Comparison of ENCODE assay signal across 10 mouse cellular contexts in genomic region chr11:116571767-116572679, GRCm38 (mm10). TPM values are rescaled to one million over a fixed set of nuclear protein-coding genes. Genes with fewer than 3 reads are reported as not detected.
DNase-seq lines count a peak whose midpoint lies in the region; ATAC-seq and TF ChIP-seq lines count a peak whose summit lies in the region.
"Had no signal": no experiment of that assay in that cellular context is flagged by ENCODE, and none has a peak within 500 bp of the region (broad histone marks: within the 10 kb centered on the region; RNA-seq: fewer than 3 reads in every experiment).

No protein-coding gene starts in this region.

- no peaks in the 10 kb centered on the region for H3K9me3 ChIP-seq in hindbrain, embryonic 14.5 days (ENCODE audit: control insufficient read depth, low read length)
- H3K9me3 ChIP-seq: lung, embryonic 15.5 days had no signal

- WGBS in lung, adult 2 months: 57% methylated on average over 19 of the region's 19 CpGs
- WGBS in hindbrain, embryonic 14.5 days: 85% methylated on average over 19 of the region's 19 CpGs

- TF ChIP-seq POLR2A in lung, adult 2 months (IDR thresholded peaks at IDR 0.05; ENCODE audit: borderline replicate concordance, extremely low read depth, low read depth, low read length): no peak

- intact Hi-C loops in heart, postnatal 14 days (cut with DNase I): no loop called here

- no peaks in the 10 kb centered on the region for H3K27me3 ChIP-seq in hindbrain, embryonic 14.5 days (ENCODE audit: control insufficient read depth, insufficient read depth, low read length)
- H3K27me3 ChIP-seq: lung, embryonic 15.5 days had no signal

- H3K4me2 ChIP-seq in hindbrain, embryonic 14.5 days (replicated peaks): no peak overlapping the region
- H3K4me2 ChIP-seq: lung, embryonic 15.5 days had no signal

- H3K27ac ChIP-seq in brown adipose tissue, adult 24 weeks (replicated peaks; ENCODE audit: low read depth, low read length): peak overlapping the region; percentile 60
- H3K27ac ChIP-seq in hindbrain, embryonic 14.5 days: no peak overlapping the region

- H3K4me3 ChIP-seq in lung, adult 2 months (replicated peaks; ENCODE audit: extremely low read depth, low read depth, low read length): no peak overlapping the region
- H3K4me3 ChIP-seq in brown adipose tissue, adult 24 weeks (ENCODE audit: insufficient read depth, low read depth, low read length): no peak overlapping the region
- no peak overlapping the region for H3K4me3 ChIP-seq in hindbrain, embryonic 14.5 days (replicated peaks; ENCODE audit: low read length)
- H3K4me3 ChIP-seq: lung, embryonic 15.5 days had no signal

- peaks cover 4% of the 10 kb centered on the region for H3K4me1 ChIP-seq in lung, adult 2 months (ENCODE audit: control insufficient read depth, insufficient read depth, low read length)
- peaks cover 25% of the 10 kb centered on the region for H3K4me1 ChIP-seq in brown adipose tissue, adult 24 weeks (ENCODE audit: control insufficient read depth, insufficient read depth, insufficient read length, low read length)
- peaks cover 44% of the 10 kb centered on the region for H3K4me1 ChIP-seq in hindbrain, embryonic 14.5 days (replicated peaks; ENCODE audit: control insufficient read depth, insufficient read depth, low read length)

- no peaks in the 10 kb centered on the region for H3K36me3 ChIP-seq in hindbrain, embryonic 14.5 days (replicated peaks; ENCODE audit: control insufficient read depth, insufficient read depth)
- H3K36me3 ChIP-seq: lung, embryonic 15.5 days had no signal

- no peak overlapping the region for H3K9ac ChIP-seq in hindbrain, embryonic 14.5 days
- H3K9ac ChIP-seq: lung, embryonic 15.5 days had no signal

- no peak for TF ChIP-seq CTCF in lung, adult 2 months (IDR thresholded peaks at IDR 0.05; ENCODE audit: insufficient read depth, low read length)

- DNase-seq in lung, postnatal 25 days (ENCODE audit: low spot score): peak; percentile 36
- DNase-seq in lung, adult 2 months: no peak
- DNase-seq in heart, postnatal 14 days: peak; percentile 27 to 55
- DNase-seq in spleen, postnatal 4 days (ENCODE audit: low spot score in 2 of 2): peak; percentile 85 to 87
- no peak for DNase-seq in thymus, postnatal 36 days
- no peak for DNase-seq in layer of hippocampus, postnatal 10 days (ENCODE audit: low spot score in 2 of 2)
- no peak for DNase-seq in hindbrain, embryonic 14.5 days (ENCODE audit: low spot score)
- DNase-seq: gastrocnemius, postnatal 14 days had no signal

- no peak for ATAC-seq in hindbrain, embryonic 14.5 days (ENCODE audit: low FRiP score)

RNA-seq across cellular contexts. Expression of gene Ube2o, which starts 9.2 kb away (rescaled TPM):
- polyA plus RNA-seq in lung, adult 2 months (2012; rRNA removed): 18.3 and 18.8 TPM in 2 replicates
- polyA plus RNA-seq in brown adipose tissue, adult 24 weeks (2012; ENCODE audit: insufficient read depth, insufficient read length, missing spikeins): 7.1 and 7.8 TPM in 2 replicates
- 10 to 100 TPM; 43.3 to 49.2 TPM for total RNA-seq in heart, postnatal 14 days (2021)
- total RNA-seq in layer of hippocampus, postnatal 10 days (2021): 100 to 1,000 TPM; 115 to 118 TPM
- 27.5 and 28.5 TPM in 2 replicates for polyA plus RNA-seq in hindbrain, embryonic 14.5 days (2014; fragmentation: Nextera tagmentation; extraction: Ambion mirVana)

RNA-seq across cellular contexts. Expression of gene Aanat, which starts 14.2 kb away (rescaled TPM):
- 0.15 TPM in 1 of 2 replicates, not detected in the other for polyA plus RNA-seq in lung, adult 2 months (2012; rRNA removed)
- not detected in 2 replicates for polyA plus RNA-seq in brown adipose tissue, adult 24 weeks (2012; ENCODE audit: insufficient read depth, insufficient read length, missing spikeins)
- total RNA-seq in heart, postnatal 14 days (2021): not detected
- under 1 TPM in 1 of 2 experiments, not detected in 1; 0.34 TPM for total RNA-seq in layer of hippocampus, postnatal 10 days (2021)
- polyA plus RNA-seq in hindbrain, embryonic 14.5 days (2014; fragmentation: Nextera tagmentation; extraction: Ambion mirVana): 0.15 TPM in 1 of 2 replicates, not detected in the other
- total RNA-seq: gastrocnemius, postnatal 14 days had no signal
- polyA plus RNA-seq: lung, embryonic 15.5 days had no signal

RNA-seq across cellular contexts. Expression of gene Sphk1, which starts 41.3 kb away (rescaled TPM):
- 41.8 and 45.8 TPM in 2 replicates for polyA plus RNA-seq in lung, adult 2 months (2012; rRNA removed)
- not detected in 2 replicates for polyA plus RNA-seq in brown adipose tissue, adult 24 weeks (2012; ENCODE audit: insufficient read depth, insufficient read length, missing spikeins)
- total RNA-seq in heart, postnatal 14 days (2021): 1 to 10 TPM; 2.6 to 2.7 TPM
- 1 to 10 TPM; 1.7 to 2.1 TPM for total RNA-seq in layer of hippocampus, postnatal 10 days (2021)
- polyA plus RNA-seq in hindbrain, embryonic 14.5 days (2014; fragmentation: Nextera tagmentation; extraction: Ambion mirVana): 4.0 and 4.1 TPM in 2 replicates

RNA-seq across cellular contexts. Expression of gene Rhbdf2, which starts 54.8 kb away (rescaled TPM):
- 82.2 and 87.8 TPM in 2 replicates for polyA plus RNA-seq in lung, adult 2 months (2012; rRNA removed)
- 4.4 and 8.2 TPM in 2 replicates for polyA plus RNA-seq in brown adipose tissue, adult 24 weeks (2012; ENCODE audit: insufficient read depth, insufficient read length, missing spikeins)
- total RNA-seq in heart, postnatal 14 days (2021): 10 to 100 TPM; 15.1 to 15.3 TPM
- 1 to 10 TPM in 1 of 2 experiments, under 1 TPM in 1; 0.94 to 1.5 TPM for total RNA-seq in layer of hippocampus, postnatal 10 days (2021)
- 1.1 and 1.2 TPM in 2 replicates for polyA plus RNA-seq in hindbrain, embryonic 14.5 days (2014; fragmentation: Nextera tagmentation; extraction: Ambion mirVana)

Comparison
In these comparisons a context has a peak if more than half of its experiments do, and no peak if none do; other contexts are left out.
1. DNase-seq: peak in lung, postnatal 25 days (single experiment), heart, postnatal 14 days (2 of 2) and spleen, postnatal 4 days (2 of 2); none in lung, adult 2 months (single experiment), thymus, postnatal 36 days (0 of 2), layer of hippocampus, postnatal 10 days (0 of 2) and hindbrain, embryonic 14.5 days (single experiment).